Mouse (Mus musculus): ENCODE data around the gene Rps6kl1.

DNA sequence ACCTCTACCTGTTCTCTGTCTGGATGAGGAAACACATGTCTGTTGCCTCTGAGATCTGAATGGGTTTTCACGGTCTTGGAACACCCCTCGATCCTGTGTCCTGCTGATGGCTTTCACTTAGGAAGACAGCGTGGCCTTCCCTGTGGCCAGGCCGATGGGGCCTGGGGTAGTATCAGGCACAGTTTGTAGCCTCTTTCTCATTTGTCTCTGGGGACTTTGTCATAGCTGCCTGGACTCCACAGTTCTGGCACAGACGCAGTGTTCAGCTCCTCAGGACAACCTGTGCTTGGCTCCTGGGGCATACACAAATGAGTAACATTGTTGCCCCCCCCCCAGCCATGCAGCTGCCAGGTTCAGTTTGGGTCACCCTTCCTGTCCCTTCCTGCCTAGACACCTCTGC, 44.0 kb upstream of the Rps6kl1 start:
- TF ChIP-seq CTCF (IDR thresholded peaks at IDR 0.05; ENCODE audit: control insufficient read depth, insufficient read depth, insufficient replicate concordance, low read depth, low read length): no peak
- no peak for TF ChIP-seq POLR2A (IDR thresholded peaks at IDR 0.05; ENCODE audit: control insufficient read depth, low read depth, low read length)

All from testis, adult 2 months (tissue).